Mouse (Mus musculus) ES-Bruce4 (cell line): Measurements from ENCODE around the gene Nptx1. TPM values are rescaled to one million over a fixed set of nuclear protein-coding genes. Genes with fewer than 3 reads are reported as not detected.

Source experiments
- H3K27ac ChIP-seq: 2 replicates; pipeline ENCODE4 v1.5.1; 2012; ENCODE audit warnings: low read length, inconsistent platforms; ENCODE audit not compliant: insufficient read depth
- H3K27me3 ChIP-seq: 2 replicates; pipeline ENCODE4 v1.6.1; 2012; ENCODE audit warnings: mild to moderate bottlenecking, low read length, inconsistent platforms; ENCODE audit not compliant: control insufficient read depth, poor library complexity, insufficient read depth, severe bottlenecking
- H3K36me3 ChIP-seq: 2 replicates; pipeline ENCODE4 v1.6.1; 2012; ENCODE audit warnings: inconsistent platforms, mild to moderate bottlenecking, low read length, moderate library complexity; ENCODE audit not compliant: control insufficient read depth, poor library complexity, insufficient read depth, severe bottlenecking
- H3K4me1 ChIP-seq: one replicate; pipeline ENCODE4 v1.8.1; 2011; ENCODE audit warnings: low read length; ENCODE audit not compliant: control insufficient read depth, insufficient read depth
- H3K4me3 ChIP-seq: 2 replicates; pipeline ENCODE4 v1.5.1; 2011; ENCODE audit warnings: low read depth, mild to moderate bottlenecking, low read length
- H3K9ac ChIP-seq: 2 replicates; pipeline ENCODE4 v1.6.1; 2012; ENCODE audit warnings: low read depth, mild to moderate bottlenecking, inconsistent platforms; ENCODE audit not compliant: poor library complexity, severe bottlenecking
- H3K9me3 ChIP-seq: replicated peaks from 2 replicates; pipeline ENCODE4 v1.6.1; 2012; ENCODE audit warnings: mild to moderate bottlenecking, low read length, inconsistent platforms; ENCODE audit not compliant: control insufficient read depth, poor library complexity, insufficient read depth, severe bottlenecking
- CTCF ChIP-seq: IDR thresholded peaks from one replicate; pipeline ENCODE4 v1.8.1; 2011; ENCODE audit warnings: low read depth, low read length
- EP300 ChIP-seq: IDR thresholded peaks from 2 replicates; pipeline ENCODE4 v1.6.1; 2011; ENCODE audit warnings: low read depth, low read length; ENCODE audit not compliant: insufficient read depth
- POLR2A ChIP-seq: IDR thresholded peaks from one replicate; pipeline ENCODE4 v1.8.1; 2011; ENCODE audit warnings: low read length; ENCODE audit not compliant: insufficient read depth
- polyA plus RNA-seq: library from polyadenylated mRNA; stranded (reverse); fragments of >200 nt; gene quantifications from 2 replicates; pipeline ENCODE4 v1.2.4, GENCODE M21; 2011; ENCODE audit warnings: low read depth; ENCODE audit not compliant: missing spikeins, insufficient read depth, insufficient read length

The Nptx1 gene
- polyA plus RNA-seq, 1 experiment, result not detected

DNA sequence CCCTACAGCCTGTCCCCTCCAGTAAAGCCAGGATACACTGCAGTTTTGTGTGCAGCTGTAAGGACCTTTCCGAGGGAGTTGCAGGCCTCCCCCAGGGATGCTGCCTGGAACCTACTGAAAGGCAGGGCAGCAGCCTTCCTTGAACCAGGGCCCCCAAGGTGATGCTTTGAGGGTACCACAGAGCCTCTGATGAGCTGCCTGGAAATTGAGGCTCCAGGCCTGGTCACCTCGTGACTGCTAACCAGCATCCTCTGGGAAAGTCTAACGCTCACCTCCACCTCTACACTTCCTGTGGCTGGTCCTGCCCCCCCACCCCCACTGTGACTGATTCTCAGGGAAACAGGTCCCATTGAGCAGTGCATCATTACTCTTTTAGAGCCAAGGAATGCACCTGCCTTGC, 2.3 kb downstream of the Nptx1 start:
- no peaks in the 10 kb centered on the region for H3K36me3 ChIP-seq
- no peak overlapping the region for H3K4me3 ChIP-seq
- no peaks in the 10 kb centered on the region for H3K9me3 ChIP-seq
- TF ChIP-seq EP300, result no peak
- no peak for TF ChIP-seq CTCF
- TF ChIP-seq POLR2A, result no peak
- no peaks in the 10 kb centered on the region for H3K4me1 ChIP-seq
- no peak overlapping the region for H3K9ac ChIP-seq
- H3K27ac ChIP-seq, result no peak overlapping the region
- peaks cover 35% of the 10 kb centered on the region for H3K27me3 ChIP-seq

DNA sequence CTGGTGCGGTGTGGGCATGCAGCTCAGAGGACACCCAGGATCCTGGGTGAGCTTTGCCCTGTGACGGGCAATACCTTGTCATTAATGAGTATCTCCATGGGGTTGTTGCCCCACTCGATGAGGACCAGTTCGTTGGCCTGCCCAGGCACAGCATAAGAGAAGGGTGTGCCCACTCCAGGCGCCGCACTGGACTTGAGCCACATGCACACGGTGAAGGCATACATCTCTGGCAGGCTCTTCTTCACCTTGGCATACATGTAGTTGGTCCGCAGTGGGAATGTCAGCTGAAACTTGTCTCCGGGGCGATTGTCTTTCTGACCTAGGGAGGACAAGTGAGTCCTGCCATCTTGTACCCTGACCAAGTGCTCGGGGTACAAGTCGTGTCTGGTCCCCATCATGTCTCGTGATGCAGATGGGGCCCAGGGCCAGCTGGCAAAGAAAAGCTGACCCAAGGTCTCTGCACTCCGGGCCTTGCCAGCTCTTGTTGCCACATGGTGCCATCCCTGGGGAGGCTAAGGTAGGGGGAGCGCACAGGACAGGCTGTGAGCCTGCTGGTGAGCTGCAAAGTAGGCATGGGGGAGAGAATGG, 2.9 kb downstream of the Nptx1 start:
- Histone ChIP-seq H3K9me3 (no peaks in the 10 kb centered on the region), H3K4me3 (no peak overlapping the region), H3K9ac (no peak overlapping the region), H3K27me3 (peaks cover 34% of the 10 kb centered on the region), H3K27ac (no peak overlapping the region), H3K36me3 (no peaks in the 10 kb centered on the region), H3K4me1 (no peaks in the 10 kb centered on the region)
- TF ChIP-seq POLR2A (no peak), EP300 (no peak)

DNA sequence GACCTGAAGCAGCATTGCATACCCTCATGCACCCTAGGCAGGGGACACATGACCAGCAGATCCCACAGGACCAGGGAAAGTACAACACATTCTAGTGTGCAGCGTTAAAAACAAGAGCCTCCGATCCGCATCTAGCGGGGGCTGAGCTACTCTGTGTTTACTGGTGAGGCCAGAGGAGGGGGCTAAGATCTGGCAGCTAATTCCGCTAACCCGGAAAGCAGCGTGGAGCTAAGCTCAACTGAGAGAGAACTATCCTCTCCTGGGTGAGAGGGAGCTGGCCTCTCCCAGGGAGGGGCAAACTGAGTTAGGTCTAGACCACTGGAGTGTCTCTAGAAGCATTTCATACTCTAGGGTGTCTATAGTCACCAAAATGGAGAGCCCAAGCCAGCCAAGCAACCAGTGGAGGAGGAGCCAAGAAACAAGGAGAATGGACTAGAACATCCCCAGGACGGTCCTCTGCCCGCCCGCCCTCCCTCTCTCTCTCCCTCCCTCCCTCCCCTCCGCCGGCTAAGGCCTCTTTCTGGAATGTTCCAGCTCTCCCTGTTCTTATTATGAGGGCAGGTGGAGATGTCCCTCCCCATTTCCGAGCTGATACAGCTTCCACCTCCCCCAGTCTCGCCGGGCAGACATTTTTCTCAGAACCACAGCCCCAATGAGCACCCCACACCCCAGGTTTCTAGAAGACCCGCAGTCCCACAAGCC, 3.6 kb downstream of the Nptx1 start:
- no peak overlapping the region for H3K4me3 ChIP-seq
- H3K4me1 ChIP-seq, result no peaks in the 10 kb centered on the region
- no peak overlapping the region for H3K27ac ChIP-seq
- H3K27me3 ChIP-seq, result peaks cover 28% of the 10 kb centered on the region
- H3K9ac ChIP-seq, result no peak overlapping the region
- no peaks in the 10 kb centered on the region for H3K36me3 ChIP-seq
- H3K9me3 ChIP-seq, result no peaks in the 10 kb centered on the region
- no peak for TF ChIP-seq CTCF

DNA sequence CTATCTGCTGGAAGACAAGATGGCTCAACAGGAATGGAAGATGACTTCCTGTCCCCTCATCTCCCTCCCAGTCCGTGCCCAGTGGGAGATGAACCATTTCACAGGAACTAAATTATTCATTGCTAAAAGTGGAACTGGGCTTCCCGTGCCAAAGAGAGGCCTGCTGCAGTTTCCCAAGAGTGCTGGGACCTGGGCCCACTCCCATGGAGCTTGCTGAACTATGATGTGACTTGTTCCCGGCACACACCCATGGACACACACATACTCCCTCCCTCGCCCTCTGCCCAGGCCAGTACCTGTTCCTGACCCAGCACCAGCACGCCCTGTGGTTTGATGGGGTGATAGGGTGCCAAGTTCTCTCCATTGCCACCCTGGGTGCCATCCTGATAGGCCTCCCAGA, 4.7 kb downstream of the Nptx1 start:
- Histone ChIP-seq H3K27me3 (peaks cover 18% of the 10 kb centered on the region), H3K36me3 (no peaks in the 10 kb centered on the region), H3K9me3 (no peaks in the 10 kb centered on the region), H3K9ac (no peak overlapping the region), H3K4me1 (no peaks in the 10 kb centered on the region), H3K4me3 (no peak overlapping the region), H3K27ac (no peak overlapping the region)
- TF ChIP-seq CTCF (no peak), POLR2A (no peak), EP300 (no peak)

DNA sequence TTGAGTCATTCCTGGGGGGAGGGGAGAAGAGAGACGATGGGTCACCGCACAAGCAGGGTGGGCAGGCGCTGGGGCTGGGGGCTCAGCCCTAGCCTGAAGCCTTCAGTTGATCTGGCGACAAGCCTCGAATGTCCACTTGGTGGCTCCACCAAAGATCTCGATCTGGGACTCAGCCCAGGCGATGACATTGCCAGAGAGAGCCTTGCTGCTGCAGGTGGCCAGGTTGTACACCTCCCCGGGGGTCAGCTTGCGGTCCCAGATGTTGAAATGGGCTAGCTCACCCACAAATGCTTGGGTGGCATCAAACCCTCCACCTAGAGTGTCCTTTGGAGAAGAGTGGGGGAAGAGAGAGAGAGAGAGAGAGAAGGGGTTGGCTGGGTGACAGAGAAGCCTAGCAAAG, 5.2 kb downstream of the Nptx1 start:
- no peak overlapping the region for H3K27ac ChIP-seq
- TF ChIP-seq CTCF (peak; percentile 17), POLR2A (no peak)
- no peaks in the 10 kb centered on the region for H3K4me1 ChIP-seq
- H3K9me3 ChIP-seq, result no peaks in the 10 kb centered on the region
- peaks cover 13% of the 10 kb centered on the region for H3K27me3 ChIP-seq
- no peak overlapping the region for H3K4me3 ChIP-seq
- no peak overlapping the region for H3K9ac ChIP-seq
- H3K36me3 ChIP-seq, result no peaks in the 10 kb centered on the region

DNA sequence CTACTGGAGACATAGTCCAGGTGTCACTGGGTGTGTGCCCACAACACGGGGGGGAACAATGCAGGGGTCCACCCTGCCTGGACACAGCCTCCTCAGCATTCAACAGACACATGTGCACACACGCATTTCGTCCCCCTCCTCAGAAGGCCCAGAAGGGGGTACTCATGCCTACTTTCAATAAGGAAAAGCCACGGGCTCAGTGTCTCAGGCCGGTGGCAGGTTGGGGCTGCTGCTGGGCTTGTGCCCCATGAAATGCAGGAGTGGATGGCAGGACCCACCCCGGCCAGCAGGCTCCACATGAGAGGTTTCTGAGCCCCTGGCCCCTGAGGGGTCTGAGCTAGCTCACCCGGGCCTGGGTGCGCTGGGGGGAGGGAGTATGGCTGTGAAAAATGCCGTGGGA, 6.5 kb downstream of the Nptx1 start:
- H3K27ac ChIP-seq, result no peak overlapping the region
- TF ChIP-seq EP300 (no peak), POLR2A (no peak), CTCF (no peak)
- H3K27me3 ChIP-seq, result peaks cover 2% of the 10 kb centered on the region; the same call in 1 of the 2 replicates
- H3K4me1 ChIP-seq, result no peaks in the 10 kb centered on the region
- no peaks in the 10 kb centered on the region for H3K9me3 ChIP-seq
- H3K36me3 ChIP-seq, result no peaks in the 10 kb centered on the region
- no peak overlapping the region for H3K4me3 ChIP-seq
- H3K9ac ChIP-seq, result no peak overlapping the region
